Mouse (Mus musculus) liver, embryonic 12.5 days (tissue): Measurements from ENCODE around the gene Gucy2e. TPM values are rescaled to one million over a fixed set of nuclear protein-coding genes. Genes with fewer than 3 reads are reported as not detected.

Source experiments
- ATAC-seq: fragments of 200-750 bp; cut with Nextera tagmentation; 2 replicates; pipeline ENCODE4 v1.8.0; 2017; ENCODE audit warnings: moderate number of reproducible peaks, mild to moderate bottlenecking, moderate library complexity
- H3K27ac ChIP-seq: fragments of 300-500 bp; sonication (generic); 2 replicates; pipeline ENCODE4 v1.5.1; 2016; ENCODE audit warnings: mild to moderate bottlenecking
- H3K27me3 ChIP-seq: fragments of 300-500 bp; sonication (generic); replicated peaks from 2 replicates; pipeline ENCODE4 v1.6.1; 2016; ENCODE audit warnings: mild to moderate bottlenecking, moderate library complexity
- H3K36me3 ChIP-seq: fragments of 300-500 bp; sonication (generic); 2 replicates; pipeline ENCODE4 v1.6.1; 2016; ENCODE audit warnings: mild to moderate bottlenecking, moderate library complexity
- H3K4me1 ChIP-seq: fragments of 300-500 bp; sonication (generic); 2 replicates; pipeline ENCODE4 v1.6.1; 2016
- H3K4me2 ChIP-seq: fragments of 300-500 bp; sonication (generic); 2 replicates; pipeline ENCODE4 v1.6.1; 2016; ENCODE audit warnings: mild to moderate bottlenecking, moderate library complexity
- H3K4me3 ChIP-seq: fragments of 300-500 bp; sonication (generic); 2 replicates; pipeline ENCODE4 v1.5.1; 2016; ENCODE audit warnings: mild to moderate bottlenecking, moderate library complexity
- H3K9ac ChIP-seq: fragments of 300-500 bp; sonication (generic); 2 replicates; pipeline ENCODE4 v1.6.1; 2016; ENCODE audit warnings: mild to moderate bottlenecking, moderate library complexity
- H3K9me3 ChIP-seq: fragments of 300-500 bp; sonication (generic); replicated peaks from 2 replicates; pipeline ENCODE4 v1.6.1; 2016; ENCODE audit warnings: mild to moderate bottlenecking, moderate library complexity
- whole genome bisulfite sequencing: fragments of 180-500 bp; shearing (Covaris S2); methylation state at CpG from one replicate; pipeline ENCODE4 v1.1.7; 2016; ENCODE audit not compliant: insufficient replicate concordance; 5-methylcytosine and 5-hydroxymethylcytosine counted together
- polyA plus RNA-seq: library from polyadenylated mRNA; unstranded; fragments of >200 nt; fragmentation: Nextera tagmentation; extraction: Ambion mirVana; gene quantifications from 2 replicates; pipeline ENCODE4 v1.2.1, GENCODE M21; 2016

The Gucy2e gene
- polyA plus RNA-seq, 1 experiment from 2014 or later = not detected

DNA sequence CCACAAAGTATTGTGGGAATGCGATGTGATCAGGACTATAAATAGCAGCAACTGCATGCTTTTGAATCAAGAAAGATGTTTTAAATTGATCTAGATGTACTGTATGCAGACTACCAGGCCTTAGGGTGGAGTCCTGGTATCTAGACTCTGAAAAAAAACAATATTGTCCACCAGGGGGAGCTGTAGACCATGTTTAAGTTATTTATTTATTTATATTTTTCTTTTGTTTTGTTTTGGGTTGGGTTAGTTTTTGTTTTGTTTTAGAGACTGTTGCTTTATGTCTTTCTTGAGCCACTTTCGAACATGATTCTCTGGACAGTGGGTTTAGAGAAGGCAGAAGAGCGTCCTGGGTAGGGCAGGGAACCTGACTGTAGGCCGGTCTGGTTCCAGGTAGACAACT lies 21.0 kb upstream of the Gucy2e start:
- Histone ChIP-seq H3K4me1 (peaks cover 7% of the 10 kb centered on the region; the same call in 1 of the 2 replicates), H3K27ac (no peak overlapping the region), H3K27me3 (peaks cover 14% of the 10 kb centered on the region; the same call in 1 of the 2 replicates), H3K4me2 (peak overlapping the region; percentile 17; the same call in 1 of the 2 replicates), H3K9me3 (no peaks in the 10 kb centered on the region), H3K9ac (no peak overlapping the region), H3K4me3 (no peak overlapping the region), H3K36me3 (no peaks in the 10 kb centered on the region)
- ATAC-seq = no peak
- 47% methylated on average over 4 of the region's 4 CpGs for WGBS

DNA sequence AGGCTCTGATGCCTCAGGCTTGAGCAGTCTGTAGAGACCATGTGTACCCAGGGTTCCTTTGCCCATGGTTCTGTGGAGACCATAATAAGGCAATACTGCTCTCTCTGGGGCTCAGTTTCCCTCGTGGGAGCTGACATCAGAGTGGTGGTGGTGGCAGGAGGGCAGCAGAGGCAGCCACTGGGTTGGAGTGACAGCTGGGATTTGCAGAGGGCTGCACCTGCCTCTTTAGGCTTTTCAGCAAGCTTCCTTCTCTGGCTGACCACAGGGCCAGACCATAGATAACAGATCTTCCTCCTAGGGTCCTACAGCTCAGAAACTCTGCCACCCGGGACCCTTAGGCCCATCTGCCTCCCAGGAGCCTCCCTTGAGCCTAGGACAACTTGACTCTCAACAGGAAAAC lies 20.2 kb upstream of the Gucy2e start:
- ATAC-seq = no peak
- H3K4me2 ChIP-seq = no peak overlapping the region
- peaks cover 11% of the 10 kb centered on the region; the same call in 1 of the 2 replicates for H3K27me3 ChIP-seq
- H3K36me3 ChIP-seq = no peaks in the 10 kb centered on the region
- no peak overlapping the region for H3K27ac ChIP-seq
- peaks cover 7% of the 10 kb centered on the region; the same call in 1 of the 2 replicates for H3K4me1 ChIP-seq
- WGBS = 42% methylated on average over 2 of the region's 2 CpGs
- H3K9ac ChIP-seq = no peak overlapping the region
- H3K9me3 ChIP-seq = no peaks in the 10 kb centered on the region
- no peak overlapping the region for H3K4me3 ChIP-seq

DNA sequence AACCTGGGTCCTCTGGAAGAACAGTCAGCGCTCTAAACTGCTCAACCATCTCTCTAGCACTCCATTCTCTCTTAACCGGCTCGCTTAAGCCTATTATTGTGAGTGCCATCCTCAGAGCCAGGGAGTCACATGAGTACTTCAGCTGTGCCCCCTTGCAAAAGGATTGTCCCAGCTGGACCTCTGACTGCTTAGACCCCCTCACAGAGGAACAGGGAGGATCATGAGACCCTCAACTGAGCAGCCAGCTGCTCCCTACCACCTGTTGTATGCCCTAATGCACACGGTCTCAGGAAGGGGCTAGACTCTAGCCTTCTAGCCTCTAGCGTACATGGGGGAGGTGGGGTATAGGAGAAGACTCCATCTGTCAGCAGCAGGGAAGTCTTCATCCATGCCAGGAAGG lies 18.0 kb upstream of the Gucy2e start:
- Histone ChIP-seq H3K9ac (no peak overlapping the region), H3K36me3 (no peaks in the 10 kb centered on the region), H3K9me3 (no peaks in the 10 kb centered on the region), H3K4me1 (peaks cover 7% of the 10 kb centered on the region; the same call in 1 of the 2 replicates), H3K4me2 (no peak overlapping the region), H3K4me3 (no peak overlapping the region), H3K27ac (no peak overlapping the region), H3K27me3 (peaks cover 11% of the 10 kb centered on the region; the same call in 1 of the 2 replicates)
- 72% methylated on average over 5 of the region's 5 CpGs for WGBS
- no peak for ATAC-seq

DNA sequence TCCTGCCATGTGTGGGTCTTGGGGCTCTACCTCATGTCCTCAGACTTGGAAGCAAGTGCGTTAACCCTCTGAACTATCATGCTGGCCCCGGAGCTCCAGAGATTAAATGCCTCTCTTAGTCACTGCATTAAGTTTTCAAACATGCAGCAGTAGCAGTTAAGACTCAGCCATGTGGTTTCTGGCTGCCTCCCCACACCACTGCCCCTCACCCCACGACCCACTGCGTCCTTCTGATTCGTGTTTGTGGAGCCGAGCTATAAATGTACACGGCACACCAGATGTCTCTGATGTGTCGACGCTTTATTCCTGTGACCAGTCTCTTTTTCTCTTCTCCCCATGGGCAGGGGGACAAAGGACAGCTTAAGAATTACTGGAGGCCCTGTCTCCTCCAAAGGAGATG lies 16.3 kb upstream of the Gucy2e start:
- peaks cover 3% of the 10 kb centered on the region; the same call in 1 of the 2 replicates for H3K4me1 ChIP-seq
- no peaks in the 10 kb centered on the region for H3K36me3 ChIP-seq
- 53% methylated on average over 9 of the region's 9 CpGs for WGBS
- H3K9ac ChIP-seq = no peak overlapping the region
- H3K27ac ChIP-seq = no peak overlapping the region
- ATAC-seq = no peak
- no peaks in the 10 kb centered on the region for H3K9me3 ChIP-seq
- H3K4me2 ChIP-seq = no peak overlapping the region
- H3K4me3 ChIP-seq = no peak overlapping the region
- H3K27me3 ChIP-seq = peaks cover 11% of the 10 kb centered on the region; the same call in 1 of the 2 replicates

DNA sequence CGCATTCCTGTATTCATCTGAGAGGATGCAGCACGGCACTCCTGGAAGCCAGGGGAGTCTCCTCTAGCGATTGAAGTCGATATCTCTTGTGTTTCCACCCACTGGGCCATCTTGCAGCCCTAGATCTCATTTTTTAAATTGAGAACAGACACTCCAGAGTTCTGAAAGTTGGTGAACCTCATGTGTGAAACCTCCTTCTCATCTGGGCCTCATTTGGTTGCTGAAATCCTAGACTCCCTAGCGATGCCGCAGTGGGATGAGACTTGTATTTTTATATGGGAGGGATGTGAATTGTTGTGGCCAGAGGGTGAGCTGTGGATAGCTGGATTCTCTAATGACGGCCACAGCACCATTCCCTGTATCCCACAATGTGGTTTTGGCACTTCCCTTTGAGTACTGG lies 15.1 kb upstream of the Gucy2e start:
- no peaks in the 10 kb centered on the region for H3K36me3 ChIP-seq
- H3K27me3 ChIP-seq = peaks cover 13% of the 10 kb centered on the region; the same call in 1 of the 2 replicates
- H3K9me3 ChIP-seq = no peaks in the 10 kb centered on the region
- H3K9ac ChIP-seq = no peak overlapping the region
- no peak for ATAC-seq
- no peak overlapping the region for H3K4me3 ChIP-seq
- 68% methylated on average over 7 of the region's 7 CpGs for WGBS
- no peak overlapping the region for H3K27ac ChIP-seq
- no peaks in the 10 kb centered on the region for H3K4me1 ChIP-seq
- no peak overlapping the region for H3K4me2 ChIP-seq

DNA sequence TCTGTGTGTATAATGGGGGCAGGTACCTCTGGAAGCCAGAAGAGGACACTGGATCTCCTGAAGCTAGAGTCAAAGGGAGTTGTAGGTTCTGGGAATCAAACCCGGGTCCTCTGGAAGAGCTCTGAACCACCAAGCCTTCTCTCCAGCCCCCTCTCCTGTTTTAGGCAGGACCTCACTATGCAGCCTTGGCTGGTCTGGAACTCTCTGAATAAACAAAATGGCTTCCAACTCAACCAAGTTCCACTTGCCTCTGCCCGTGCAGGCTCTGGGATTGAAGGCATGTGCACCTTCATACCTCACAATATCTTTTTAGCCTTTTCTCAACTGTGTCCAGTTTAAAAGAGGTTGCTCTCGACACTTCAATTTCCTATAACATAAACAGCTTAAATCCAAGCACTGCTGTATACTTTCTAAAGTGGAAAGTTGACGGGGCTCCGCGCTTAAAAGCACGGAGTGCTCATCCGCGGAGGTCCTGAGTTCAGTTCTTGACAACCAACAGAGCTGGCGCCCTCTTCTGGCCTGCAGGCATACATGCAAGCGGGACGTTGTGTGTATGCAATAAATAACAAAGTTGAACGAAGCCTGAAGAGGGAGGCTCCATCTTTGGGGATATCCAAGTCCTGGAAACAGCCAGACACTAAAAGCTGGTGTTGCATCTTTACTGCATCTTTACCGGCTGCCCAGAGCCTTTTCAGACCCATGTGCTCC lies 14.5 kb upstream of the Gucy2e start:
- Histone ChIP-seq H3K9me3 (no peaks in the 10 kb centered on the region), H3K4me1 (no peaks in the 10 kb centered on the region), H3K36me3 (no peaks in the 10 kb centered on the region), H3K4me3 (no peak overlapping the region), H3K27ac (no peak overlapping the region), H3K4me2 (no peak overlapping the region), H3K9ac (no peak overlapping the region), H3K27me3 (peaks cover 9% of the 10 kb centered on the region; the same call in 1 of the 2 replicates)
- 46% methylated on average over 14 of the region's 14 CpGs for WGBS
- no peak for ATAC-seq

DNA sequence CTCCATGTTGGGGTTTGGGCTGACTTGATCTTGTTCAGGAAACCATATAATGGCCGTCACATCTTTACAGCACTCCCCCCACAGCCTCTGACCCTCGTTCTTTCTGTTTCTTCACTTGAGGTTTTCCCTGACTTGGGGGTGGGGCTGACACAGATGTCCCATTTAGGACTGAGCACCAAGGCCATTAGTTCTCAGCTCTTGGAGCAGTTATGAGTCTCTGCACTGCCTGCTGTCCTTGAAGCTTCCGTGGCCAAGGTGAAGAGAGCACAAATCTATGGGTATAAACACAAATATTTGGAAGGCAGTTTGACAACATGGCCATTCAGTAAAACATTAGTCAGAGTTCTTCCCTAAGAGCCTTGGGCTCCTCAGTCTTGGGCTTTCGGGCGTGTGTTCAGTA lies 13.3 kb upstream of the Gucy2e start:
- Histone ChIP-seq H3K4me3 (no peak overlapping the region), H3K4me2 (no peak overlapping the region), H3K9ac (no peak overlapping the region), H3K4me1 (no peaks in the 10 kb centered on the region), H3K27me3 (peaks cover 9% of the 10 kb centered on the region; the same call in 1 of the 2 replicates), H3K27ac (no peak overlapping the region), H3K36me3 (no peaks in the 10 kb centered on the region), H3K9me3 (no peaks in the 10 kb centered on the region)
- ATAC-seq = no peak
- 70% methylated on average over 5 of the region's 5 CpGs for WGBS

DNA sequence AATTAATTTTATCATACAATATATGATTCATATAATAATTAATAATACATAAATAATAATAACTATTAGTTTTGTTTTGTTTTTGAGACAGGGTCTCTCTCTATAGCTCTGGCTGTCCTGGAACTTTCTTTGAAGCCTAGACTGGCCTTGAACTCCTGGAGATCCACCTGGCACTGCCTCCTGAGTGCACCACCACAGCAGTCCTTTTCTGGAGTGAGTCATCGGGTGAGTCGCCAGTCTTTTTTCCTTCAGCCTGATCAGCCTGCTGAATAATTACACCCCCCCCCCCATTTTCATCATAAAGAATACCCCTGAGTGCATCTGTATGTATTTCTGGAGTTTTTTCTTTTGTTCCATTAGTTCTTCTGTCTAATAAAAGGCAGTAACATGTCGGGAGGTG lies 12.3 kb upstream of the Gucy2e start:
- 0 out of 2 replicates have a peak, but pooled peaks cover 6% of the 10 kb centered on the region for H3K27me3 ChIP-seq
- H3K9me3 ChIP-seq = no peaks in the 10 kb centered on the region
- no peaks in the 10 kb centered on the region for H3K4me1 ChIP-seq
- H3K36me3 ChIP-seq = no peaks in the 10 kb centered on the region
- ATAC-seq = no peak
- WGBS = 72% methylated on average over 3 of the region's 3 CpGs
- H3K27ac ChIP-seq = no peak overlapping the region
- H3K4me3 ChIP-seq = no peak overlapping the region
- H3K9ac ChIP-seq = no peak overlapping the region
- H3K4me2 ChIP-seq = no peak overlapping the region

DNA sequence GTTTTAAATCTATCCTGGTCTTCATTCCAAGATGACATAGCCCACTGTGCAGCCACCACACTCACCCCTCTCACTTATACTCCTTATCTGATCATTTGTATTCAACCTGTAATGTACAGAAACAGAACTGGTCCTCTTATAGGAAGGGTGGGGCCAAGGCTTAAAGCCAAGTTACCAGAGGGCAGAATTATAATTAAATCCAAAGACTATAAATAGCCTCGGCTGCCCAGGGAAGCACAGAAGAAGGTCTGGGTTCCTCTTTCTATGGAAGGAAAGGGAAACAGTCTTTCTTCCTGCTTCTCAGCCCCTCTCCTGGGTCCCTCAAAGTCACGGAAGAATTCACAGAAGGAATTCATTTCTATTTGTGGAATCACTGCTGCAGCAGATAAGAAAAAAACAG lies 8.8 kb upstream of the Gucy2e start:
- 13% methylated on average over 2 of the region's 2 CpGs for WGBS
- Histone ChIP-seq H3K27ac (no peak overlapping the region), H3K36me3 (no peaks in the 10 kb centered on the region), H3K27me3 (peaks cover 11% of the 10 kb centered on the region; the same call in 1 of the 2 replicates), H3K9me3 (no peaks in the 10 kb centered on the region), H3K4me1 (no peaks in the 10 kb centered on the region), H3K9ac (no peak overlapping the region), H3K4me3 (no peak overlapping the region), H3K4me2 (no peak overlapping the region)
- ATAC-seq = no peak

DNA sequence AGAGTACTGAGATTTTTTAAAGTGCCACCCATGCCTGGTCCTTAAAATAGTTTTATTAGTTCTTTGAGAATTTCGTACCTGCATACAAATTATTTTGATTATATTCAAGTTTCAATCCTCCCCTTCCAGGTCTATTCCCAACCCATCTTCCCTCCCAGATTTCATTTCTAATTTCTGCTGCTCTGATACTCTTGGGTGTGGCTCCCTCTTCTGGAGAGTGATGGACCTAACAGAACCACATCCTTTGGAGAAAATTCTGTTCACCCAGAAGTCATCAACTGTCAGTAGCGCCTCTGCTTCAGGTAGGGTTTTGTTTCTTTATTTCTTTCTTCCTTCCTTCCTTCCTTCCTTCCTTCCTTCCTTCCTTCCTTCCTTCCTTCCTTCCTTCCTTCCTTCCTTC lies 8.1 kb upstream of the Gucy2e start:
- H3K9ac ChIP-seq = no peak overlapping the region
- no peak overlapping the region for H3K4me3 ChIP-seq
- H3K36me3 ChIP-seq = no peaks in the 10 kb centered on the region
- H3K4me1 ChIP-seq = no peaks in the 10 kb centered on the region
- H3K27me3 ChIP-seq = peaks cover 15% of the 10 kb centered on the region; the same call in 1 of the 2 replicates
- WGBS = 19% methylated on average over 2 of the region's 2 CpGs
- ATAC-seq = no peak
- H3K4me2 ChIP-seq = no peak overlapping the region
- no peak overlapping the region for H3K27ac ChIP-seq
- H3K9me3 ChIP-seq = no peaks in the 10 kb centered on the region

DNA sequence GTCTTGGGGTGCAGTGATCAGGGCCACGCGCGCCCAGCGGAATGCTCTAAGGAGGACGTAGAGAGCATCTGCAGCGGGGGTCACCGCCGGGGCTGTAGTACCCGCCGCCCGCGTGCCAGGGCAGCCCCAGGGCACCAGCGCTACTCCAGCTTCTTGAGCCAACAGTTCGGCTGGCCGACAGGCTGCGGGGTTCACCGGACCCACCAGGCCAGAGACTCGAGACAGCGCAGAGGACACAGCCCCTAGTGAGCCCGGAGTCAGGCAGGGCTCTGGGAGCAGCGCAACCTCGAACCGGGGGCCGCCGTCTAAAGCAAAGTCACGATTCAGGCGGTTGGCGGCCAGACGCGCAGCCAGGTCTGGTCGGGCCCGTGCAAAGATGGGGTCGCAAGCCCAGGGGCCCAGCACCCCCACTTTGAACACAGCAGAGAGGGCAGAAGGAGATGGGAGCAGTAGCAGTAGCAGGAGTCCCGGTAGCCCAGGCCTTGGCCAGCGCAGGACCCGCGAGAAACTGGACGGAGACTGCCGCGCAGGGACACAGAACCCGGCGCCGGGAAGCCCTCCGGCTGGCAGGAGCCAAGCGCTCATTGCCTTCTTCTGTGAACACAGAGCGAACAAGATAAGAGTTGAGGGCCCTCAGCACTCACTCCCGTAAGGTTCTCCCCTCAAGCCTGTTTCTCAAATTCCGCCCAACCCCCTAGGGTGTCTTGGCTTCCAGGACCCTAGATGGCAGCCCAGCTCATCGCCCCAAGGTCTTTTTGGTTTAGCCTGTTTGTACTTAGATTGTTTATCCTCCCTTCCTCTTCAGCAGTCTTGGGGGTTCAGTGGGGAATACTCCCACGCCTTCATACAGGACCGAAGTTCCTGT lies 543 bp downstream of the Gucy2e start:
- peak; percentile 15; the same call in 1 of the 2 replicates for ATAC-seq
- Histone ChIP-seq H3K9ac (0 out of 2 replicates have a peak overlapping the region, but pooled peaks have one; percentile 32), H3K4me2 (peak overlapping the region; percentile 71), H3K4me3 (peak overlapping the region; percentile 45), H3K9me3 (no peaks in the 10 kb centered on the region), H3K36me3 (no peaks in the 10 kb centered on the region), H3K4me1 (peaks cover 21% of the 10 kb centered on the region), H3K27me3 (peaks cover 88% of the 10 kb centered on the region), H3K27ac (no peak overlapping the region)
- WGBS = 6% methylated on average over 51 of the region's 51 CpGs
